Mouse (Mus musculus) granulocyte monocyte progenitor cell, adult 5-6 weeks (primary cell): ENCODE data around the gene Heatr9. TPM values are rescaled to one million over a fixed set of nuclear protein-coding genes. Genes with fewer than 3 reads are reported as not detected.

Source experiments
- total RNA-seq, 2 experiments: library from RNA; stranded (forward) in 1 of 2; stranded (reverse) in 1 of 2; fragments of 200-712, 200-1000 nt in 1 of 2; fragments of >200 nt in 1 of 2; fragmentation: Nextera tagmentation in 1 of 2; gene quantifications; 2 replicates each; pipeline ENCODE4 v1.2.3; 2014 to 2017

The Heatr9 gene
- total RNA-seq, 2 experiments from 2014 or later: not detected

Other genes starting within 250 kb of the Heatr9 start
- not detected in 2 replicates for gene Slfn14, start 235.4 kb downstream of the Heatr9 start, total RNA-seq (2014; fragmentation: Nextera tagmentation)
- not detected in 2 replicates for gene Slfn14, start 235.4 kb downstream of the Heatr9 start, total RNA-seq (2017)
- gene Ap2b1, start 223.2 kb downstream of the Heatr9 start, total RNA-seq (2014; fragmentation: Nextera tagmentation): 60.0 and 68.0 TPM in 2 replicates
- 46.0 and 60.0 TPM in 2 replicates for gene Ap2b1, start 223.2 kb downstream of the Heatr9 start, total RNA-seq (2017)
- gene Pex12, start 219.6 kb downstream of the Heatr9 start, total RNA-seq (2014; fragmentation: Nextera tagmentation): 5.8 and 9.0 TPM in 2 replicates
- gene Pex12, start 219.6 kb downstream of the Heatr9 start, total RNA-seq (2017): 6.3 and 6.6 TPM in 2 replicates
- gene Rasl10b, start 113.0 kb downstream of the Heatr9 start, total RNA-seq (2014; fragmentation: Nextera tagmentation): not detected in 2 replicates
- gene Rasl10b, start 113.0 kb downstream of the Heatr9 start, total RNA-seq (2017): 0.09 and 0.41 TPM in 2 replicates
- gene Gas2l2, start 92.7 kb downstream of the Heatr9 start, total RNA-seq (2014; fragmentation: Nextera tagmentation): 0.13 TPM in 1 of 2 replicates, not detected in the other
- 0.57 TPM in 1 of 2 replicates, not detected in the other for gene Gas2l2, start 92.7 kb downstream of the Heatr9 start, total RNA-seq (2017)
- gene 1700020L24Rik, start 84.5 kb downstream of the Heatr9 start, total RNA-seq (2014; fragmentation: Nextera tagmentation): 33.2 and 34.9 TPM in 2 replicates
- gene 1700020L24Rik, start 84.5 kb downstream of the Heatr9 start, total RNA-seq (2017): 79.8 and 113 TPM in 2 replicates
- gene Mmp28, start 59.1 kb downstream of the Heatr9 start, total RNA-seq (2014; fragmentation: Nextera tagmentation): 6.6 and 11.1 TPM in 2 replicates
- gene Mmp28, start 59.1 kb downstream of the Heatr9 start, total RNA-seq (2017): 5.4 and 5.6 TPM in 2 replicates
- gene Taf15, start 49.1 kb downstream of the Heatr9 start, total RNA-seq (2014; fragmentation: Nextera tagmentation): 62.6 and 66.7 TPM in 2 replicates
- gene Taf15, start 49.1 kb downstream of the Heatr9 start, total RNA-seq (2017): 43.8 and 44.1 TPM in 2 replicates
- gene Ccl5, start 8.3 kb upstream of the Heatr9 start, total RNA-seq (2014; fragmentation: Nextera tagmentation): not detected in 2 replicates
- 2.1 TPM in 1 of 2 replicates, not detected in the other for gene Ccl5, start 8.3 kb upstream of the Heatr9 start, total RNA-seq (2017)
- gene Ccl9, start 56.5 kb upstream of the Heatr9 start, total RNA-seq (2014; fragmentation: Nextera tagmentation): 189 and 190 TPM in 2 replicates
- 110 and 159 TPM in 2 replicates for gene Ccl9, start 56.5 kb upstream of the Heatr9 start, total RNA-seq (2017)
- gene Ccl6, start 70.9 kb upstream of the Heatr9 start, total RNA-seq (2014; fragmentation: Nextera tagmentation): 8.8 and 13.4 TPM in 2 replicates
- gene Ccl6, start 70.9 kb upstream of the Heatr9 start, total RNA-seq (2017): 16.9 and 19.6 TPM in 2 replicates
- not detected in 2 replicates for gene Rpl9-ps1, start 123.4 kb upstream of the Heatr9 start, total RNA-seq (2014; fragmentation: Nextera tagmentation)
- not detected in 2 replicates for gene Rpl9-ps1, start 123.4 kb upstream of the Heatr9 start, total RNA-seq (2017)
- gene Ccl3, start 127.2 kb upstream of the Heatr9 start, total RNA-seq (2014; fragmentation: Nextera tagmentation): 5.5 and 6.5 TPM in 2 replicates
- gene Ccl3, start 127.2 kb upstream of the Heatr9 start, total RNA-seq (2017): 78.6 and 86.4 TPM in 2 replicates
- 2.1 TPM in 1 of 2 replicates, not detected in the other for gene Ccl4, start 140.4 kb upstream of the Heatr9 start, total RNA-seq (2014; fragmentation: Nextera tagmentation)
- 15.2 and 26.9 TPM in 2 replicates for gene Ccl4, start 140.4 kb upstream of the Heatr9 start, total RNA-seq (2017)
- gene Wfdc17, start 181.8 kb upstream of the Heatr9 start, total RNA-seq (2014; fragmentation: Nextera tagmentation): 8.9 TPM in 1 of 2 replicates, not detected in the other
- gene Wfdc17, start 181.8 kb upstream of the Heatr9 start, total RNA-seq (2017): 1.2 TPM in 1 of 2 replicates, not detected in the other
- gene Wfdc18, start 186.8 kb upstream of the Heatr9 start, total RNA-seq (2014; fragmentation: Nextera tagmentation): not detected in 2 replicates
- not detected in 2 replicates for gene Wfdc18, start 186.8 kb upstream of the Heatr9 start, total RNA-seq (2017)
- gene Wfdc21, start 224.8 kb upstream of the Heatr9 start, total RNA-seq (2014; fragmentation: Nextera tagmentation): 15.7 and 47.5 TPM in 2 replicates
- gene Wfdc21, start 224.8 kb upstream of the Heatr9 start, total RNA-seq (2017): 28.0 and 70.7 TPM in 2 replicates
- gene Heatr6, start 231.5 kb upstream of the Heatr9 start, total RNA-seq (2014; fragmentation: Nextera tagmentation): 10.4 and 30.5 TPM in 2 replicates
- gene Heatr6, start 231.5 kb upstream of the Heatr9 start, total RNA-seq (2017): 8.9 and 17.8 TPM in 2 replicates